Mouse (Mus musculus): ENCODE measurements around the gene Bicd2. TPM values are rescaled to one million over a fixed set of nuclear protein-coding genes. Genes with fewer than 3 reads are reported as not detected.

The Bicd2 gene
- polyA plus RNA-seq, 1 experiment: 51.1 TPM

GRCm38 (mm10) chr13:49355461-49356061 is 14.2 kb downstream of the Bicd2 start:
- 91% methylated on average over 11 of the region's 11 CpGs for WGBS
- Histone ChIP-seq H3K4me1 (replicated peaks; ENCODE audit: control insufficient read depth, insufficient read depth, low read length) (peaks cover 10% of the 10 kb centered on the region), H3K36me3 (ENCODE audit: control insufficient read depth, insufficient read depth, low read length) (no peaks in the 10 kb centered on the region), H3K27ac (ENCODE audit: control insufficient read depth, insufficient read depth, low read length) (no peak overlapping the region), H3K4me3 (ENCODE audit: control insufficient read depth, insufficient read depth, low read length) (no peak overlapping the region), H3K27me3 (ENCODE audit: control insufficient read depth, insufficient read depth, low read length) (no peaks in the 10 kb centered on the region)
- no peak for DNase-seq
- no peak for TF ChIP-seq POLR2A (IDR thresholded peaks at IDR 0.05; ENCODE audit: control insufficient read depth, extremely low read depth, insufficient read depth, low read length, poor library complexity)
- TF ChIP-seq CTCF (IDR thresholded peaks at IDR 0.05; ENCODE audit: borderline replicate concordance, control insufficient read depth, extremely low read depth, insufficient read depth, low read length, poor library complexity): no peak

- DNase-seq: no peak
- Histone ChIP-seq H3K4me1 (replicated peaks; ENCODE audit: control insufficient read depth, insufficient read depth, low read length) (peaks cover 12% of the 10 kb centered on the region), H3K27me3 (ENCODE audit: control insufficient read depth, insufficient read depth, low read length) (no peaks in the 10 kb centered on the region), H3K27ac (ENCODE audit: control insufficient read depth, insufficient read depth, low read length) (no peak overlapping the region), H3K4me3 (ENCODE audit: control insufficient read depth, insufficient read depth, low read length) (no peak overlapping the region), H3K36me3 (ENCODE audit: control insufficient read depth, insufficient read depth, low read length) (no peaks in the 10 kb centered on the region)
- TF ChIP-seq CTCF (IDR thresholded peaks at IDR 0.05; ENCODE audit: borderline replicate concordance, control insufficient read depth, extremely low read depth, insufficient read depth, low read length, poor library complexity) (no peak), POLR2A (IDR thresholded peaks at IDR 0.05; ENCODE audit: control insufficient read depth, extremely low read depth, insufficient read depth, low read length, poor library complexity) (no peak)
- over 99% methylated on average over 7 of the region's 7 CpGs for WGBS
These were observed 14.7 kb downstream of the Bicd2 start for GRCm38 (mm10) chr13:49356090-49356489.

GRCm38 (mm10) chr13:49357367-49358026 is 16.1 kb downstream of the Bicd2 start:
- Histone ChIP-seq H3K27me3 (ENCODE audit: control insufficient read depth, insufficient read depth, low read length) (no peaks in the 10 kb centered on the region), H3K4me1 (replicated peaks; ENCODE audit: control insufficient read depth, insufficient read depth, low read length) (peaks cover 12% of the 10 kb centered on the region), H3K4me3 (ENCODE audit: control insufficient read depth, insufficient read depth, low read length) (no peak overlapping the region), H3K27ac (ENCODE audit: control insufficient read depth, insufficient read depth, low read length) (no peak overlapping the region), H3K36me3 (ENCODE audit: control insufficient read depth, insufficient read depth, low read length) (no peaks in the 10 kb centered on the region)
- WGBS: 96% methylated on average over 8 of the region's 8 CpGs
- TF ChIP-seq POLR2A (IDR thresholded peaks at IDR 0.05; ENCODE audit: control insufficient read depth, extremely low read depth, insufficient read depth, low read length, poor library complexity) (no peak), CTCF (IDR thresholded peaks at IDR 0.05; ENCODE audit: borderline replicate concordance, control insufficient read depth, extremely low read depth, insufficient read depth, low read length, poor library complexity) (no peak)
- no peak for DNase-seq

GRCm38 (mm10) chr13:49358184-49358583 is 16.8 kb downstream of the Bicd2 start:
- H3K4me3 ChIP-seq (ENCODE audit: control insufficient read depth, insufficient read depth, low read length): no peak overlapping the region
- H3K27ac ChIP-seq (ENCODE audit: control insufficient read depth, insufficient read depth, low read length): no peak overlapping the region
- DNase-seq: no peak
- peaks cover 11% of the 10 kb centered on the region for H3K4me1 ChIP-seq (replicated peaks; ENCODE audit: control insufficient read depth, insufficient read depth, low read length)
- no peak for TF ChIP-seq CTCF (IDR thresholded peaks at IDR 0.05; ENCODE audit: borderline replicate concordance, control insufficient read depth, extremely low read depth, insufficient read depth, low read length, poor library complexity)
- TF ChIP-seq POLR2A (IDR thresholded peaks at IDR 0.05; ENCODE audit: control insufficient read depth, extremely low read depth, insufficient read depth, low read length, poor library complexity): no peak
- WGBS: 94% methylated on average over 3 of the region's 3 CpGs
- H3K36me3 ChIP-seq (ENCODE audit: control insufficient read depth, insufficient read depth, low read length): no peaks in the 10 kb centered on the region
- no peaks in the 10 kb centered on the region for H3K27me3 ChIP-seq (ENCODE audit: control insufficient read depth, insufficient read depth, low read length)

- TF ChIP-seq CTCF (IDR thresholded peaks at IDR 0.05; ENCODE audit: borderline replicate concordance, control insufficient read depth, extremely low read depth, insufficient read depth, low read length, poor library complexity) (no peak), POLR2A (IDR thresholded peaks at IDR 0.05; ENCODE audit: control insufficient read depth, extremely low read depth, insufficient read depth, low read length, poor library complexity) (no peak)
- no peak for DNase-seq
- no peaks in the 10 kb centered on the region for H3K27me3 ChIP-seq (ENCODE audit: control insufficient read depth, insufficient read depth, low read length)
- H3K4me1 ChIP-seq (replicated peaks; ENCODE audit: control insufficient read depth, insufficient read depth, low read length): peaks cover 15% of the 10 kb centered on the region
- 35% methylated on average over 3 of the region's 3 CpGs for WGBS
- H3K27ac ChIP-seq (ENCODE audit: control insufficient read depth, insufficient read depth, low read length): no peak overlapping the region
- H3K36me3 ChIP-seq (ENCODE audit: control insufficient read depth, insufficient read depth, low read length): no peaks in the 10 kb centered on the region
- H3K4me3 ChIP-seq (ENCODE audit: control insufficient read depth, insufficient read depth, low read length): no peak overlapping the region
These were observed 19.6 kb downstream of the Bicd2 start for GRCm38 (mm10) chr13:49360906-49361406.

GRCm38 (mm10) chr13:49362364-49362763 is 21.0 kb downstream of the Bicd2 start:
- WGBS: 25% methylated on average over 7 of the region's 7 CpGs
- no peak for DNase-seq
- Histone ChIP-seq H3K4me1 (replicated peaks; ENCODE audit: control insufficient read depth, insufficient read depth, low read length) (peaks cover 25% of the 10 kb centered on the region), H3K27ac (ENCODE audit: control insufficient read depth, insufficient read depth, low read length) (no peak overlapping the region), H3K36me3 (ENCODE audit: control insufficient read depth, insufficient read depth, low read length) (no peaks in the 10 kb centered on the region), H3K4me3 (ENCODE audit: control insufficient read depth, insufficient read depth, low read length) (no peak overlapping the region), H3K27me3 (ENCODE audit: control insufficient read depth, insufficient read depth, low read length) (no peaks in the 10 kb centered on the region)
- TF ChIP-seq CTCF (IDR thresholded peaks at IDR 0.05; ENCODE audit: borderline replicate concordance, control insufficient read depth, extremely low read depth, insufficient read depth, low read length, poor library complexity): no peak
- no peak for TF ChIP-seq POLR2A (IDR thresholded peaks at IDR 0.05; ENCODE audit: control insufficient read depth, extremely low read depth, insufficient read depth, low read length, poor library complexity)
